Mouse (Mus musculus): ENCODE measurements around the gene 5430419D17Rik. TPM values are rescaled to one million over a fixed set of nuclear protein-coding genes. Genes with fewer than 3 reads are reported as not detected.

The 5430419D17Rik gene
- total and polyA plus RNA-seq, 3 experiments = not detected

DNA sequence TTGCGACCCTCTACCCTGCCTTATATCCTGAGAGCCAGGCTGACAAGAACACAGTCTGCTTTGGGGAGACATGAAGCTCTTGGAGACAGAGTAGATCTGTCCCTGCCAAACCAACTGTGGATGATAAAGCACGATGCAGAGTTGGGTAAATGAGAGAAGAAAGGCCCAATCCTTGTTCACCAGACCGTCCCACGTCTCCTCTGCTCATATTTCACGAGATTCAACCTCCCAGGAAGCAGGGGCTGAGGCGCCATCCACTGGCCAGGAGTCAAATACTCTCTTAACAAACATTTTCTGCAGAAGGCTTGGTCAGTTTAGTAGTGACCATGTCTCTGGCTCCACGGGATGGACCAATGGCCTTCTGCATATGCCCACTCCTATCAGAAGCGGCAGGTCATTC, 10.1 kb downstream of the 5430419D17Rik start:
- Histone ChIP-seq H3K36me3 (replicated peaks in 1 of 2; ENCODE audit: control insufficient read depth in 1 of 2, insufficient read depth in 1 of 2, low read length in 1 of 2) (no peaks in the 10 kb centered on the region), H3K9ac (ENCODE audit: insufficient read depth, low read depth) (no peak overlapping the region), H3K27me3 (replicated peaks) (peaks cover 78% of the 10 kb centered on the region), H3K4me2 (ENCODE audit: insufficient read depth, low read depth, poor library complexity, severe bottlenecking) (no peak overlapping the region), H3K4me1 (ENCODE audit: control insufficient read depth in 1 of 2, insufficient read depth in 2 of 2) (no peaks in the 10 kb centered on the region), H3K79me2 (replicated peaks; ENCODE audit: control insufficient read depth, extremely low read depth, insufficient read depth, poor library complexity, severe bottlenecking) (no peaks in the 10 kb centered on the region), H3K4me3 (replicated peaks in 1 of 3; ENCODE audit: low read depth in 2 of 3, low read length in 2 of 3, poor library complexity in 1 of 3) (no peak overlapping the region), H3K9me3 (replicated peaks; ENCODE audit: low read length) (no peaks in the 10 kb centered on the region), H3K27ac (ENCODE audit: insufficient read depth, low read depth) (no peak overlapping the region)
- no peak for TF ChIP-seq CTCF (conservative IDR thresholded peaks at IDR 0.05 in 1 of 2, IDR thresholded peaks at IDR 0.05 in 1 of 2; ENCODE audit: low read depth in 2 of 2, low read length in 2 of 2)
- TF ChIP-seq TCF12 (IDR thresholded peaks at IDR 0.05; ENCODE audit: low read depth, low read length) = no peak
- no peak for TF ChIP-seq JUND (conservative IDR thresholded peaks at IDR 0.05; ENCODE audit: low read depth, low read length)
- no peak for TF ChIP-seq MAX (IDR thresholded peaks at IDR 0.05; ENCODE audit: low read length)
- no peak for TF ChIP-seq SIN3A (IDR thresholded peaks at IDR 0.05; ENCODE audit: low read length)
- no peak for TF ChIP-seq BHLHE40 (IDR thresholded peaks at IDR 0.05; ENCODE audit: low read depth, low read length)
- TF ChIP-seq CHD2 (IDR thresholded peaks at IDR 0.05; ENCODE audit: low read length) = no peak
- TF ChIP-seq MAFK (IDR thresholded peaks at IDR 0.05; ENCODE audit: insufficient replicate concordance, low read length) = no peak
- no peak for TF ChIP-seq ETS1 (conservative IDR thresholded peaks at IDR 0.05; ENCODE audit: low read depth, low read length)
- TF ChIP-seq IRF4 (IDR thresholded peaks at IDR 0.05; ENCODE audit: low read depth, low read length) = no peak
- TF ChIP-seq MAZ (IDR thresholded peaks at IDR 0.05; ENCODE audit: low read depth, low read length) = no peak
- no peak for TF ChIP-seq SMC3 (IDR thresholded peaks at IDR 0.05; ENCODE audit: low read depth, low read length)
- TF ChIP-seq MYC (IDR thresholded peaks at IDR 0.05; ENCODE audit: low read depth, low read length) = no peak
- TF ChIP-seq POLR2AphosphoS2 (IDR thresholded peaks at IDR 0.05; ENCODE audit: low read depth, low read length) = no peak
- no peak for TF ChIP-seq ZNF384 (IDR thresholded peaks at IDR 0.05; ENCODE audit: low read depth, low read length)
- no peak for TF ChIP-seq ZC3H11A (IDR thresholded peaks at IDR 0.05; ENCODE audit: low read depth, low read length)
- TF ChIP-seq CHD1 (IDR thresholded peaks at IDR 0.05; ENCODE audit: low read depth, low read length) = no peak
- TF ChIP-seq ZKSCAN1 (IDR thresholded peaks at IDR 0.05; ENCODE audit: borderline replicate concordance, low read depth, low read length) = no peak
- DNase-seq (ENCODE audit: extremely low read depth) = no peak
- in situ Hi-C loops (cut with MboI; ENCODE audit: low pct_ligation_motif_present, low pct_unique_long_range_greater_than_20kb, low sequenced_read_pairs) (no loop called here), dilution Hi-C loops (cut with MboI; ENCODE audit: extremely low pct_ligation_motif_present, extremely low pct_unique_long_range_greater_than_20kb, low sequenced_read_pairs) (no loop called here)

- DNase-seq (ENCODE audit: extremely low read depth) = no peak
- H3K9ac ChIP-seq (ENCODE audit: insufficient read depth, low read depth) = no peak overlapping the region
- in situ Hi-C loops (cut with MboI; ENCODE audit: low pct_ligation_motif_present, low pct_unique_long_range_greater_than_20kb, low sequenced_read_pairs) = no loop called here
- H3K4me2 ChIP-seq (ENCODE audit: insufficient read depth, low read depth, poor library complexity, severe bottlenecking) = no peak overlapping the region
- dilution Hi-C loops (cut with MboI; ENCODE audit: extremely low pct_ligation_motif_present, extremely low pct_unique_long_range_greater_than_20kb, low sequenced_read_pairs) = no loop called here
- H3K9me3 ChIP-seq (replicated peaks; ENCODE audit: low read length) = no peaks in the 10 kb centered on the region
- H3K4me3 ChIP-seq (replicated peaks in 1 of 3; ENCODE audit: low read depth in 2 of 3, low read length in 2 of 3, poor library complexity in 1 of 3) = no peak overlapping the region
- H3K4me1 ChIP-seq (ENCODE audit: control insufficient read depth in 1 of 2, insufficient read depth in 2 of 2) = no peaks in the 10 kb centered on the region
- no peak overlapping the region for H3K27ac ChIP-seq (ENCODE audit: insufficient read depth, low read depth)
- H3K27me3 ChIP-seq (replicated peaks) = peaks cover 76% of the 10 kb centered on the region
- no peaks in the 10 kb centered on the region for H3K79me2 ChIP-seq (replicated peaks; ENCODE audit: control insufficient read depth, extremely low read depth, insufficient read depth, poor library complexity, severe bottlenecking)
- TF ChIP-seq MEF2A (IDR thresholded peaks at IDR 0.05; ENCODE audit: borderline replicate concordance, low read depth, low read length) (no peak), SMC3 (IDR thresholded peaks at IDR 0.05; ENCODE audit: low read depth, low read length) (no peak), BHLHE40 (IDR thresholded peaks at IDR 0.05; ENCODE audit: low read depth, low read length) (no peak), MAX (IDR thresholded peaks at IDR 0.05; ENCODE audit: low read length) (no peak)
- no peaks in the 10 kb centered on the region for H3K36me3 ChIP-seq (replicated peaks in 1 of 2; ENCODE audit: control insufficient read depth in 1 of 2, insufficient read depth in 1 of 2, low read length in 1 of 2)
These were observed 12.8 kb downstream of the 5430419D17Rik start for GRCm38 (mm10) chr7:131187047-131187446.
